Mouse (Mus musculus): ENCODE data around the gene Dera. TPM values are rescaled to one million over a fixed set of nuclear protein-coding genes. Genes with fewer than 3 reads are reported as not detected.

The Dera gene
- polyA plus RNA-seq, 1 experiment from 2014 or later, result 10.6 TPM

- H3K9ac ChIP-seq (ENCODE audit: low read depth, low read length), result no peak overlapping the region
- H3K9me3 ChIP-seq (replicated peaks; ENCODE audit: control insufficient read depth, low read length, poor library complexity, severe bottlenecking), result peaks cover 3% of the 10 kb centered on the region; the same call in 1 of the 2 replicates
- 48% methylated on average over 6 of the region's 6 CpGs for WGBS
- no peaks in the 10 kb centered on the region for H3K27me3 ChIP-seq (ENCODE audit: control insufficient read depth, insufficient read depth, low read depth, low read length)
- no peaks in the 10 kb centered on the region for H3K36me3 ChIP-seq (ENCODE audit: control insufficient read depth, insufficient read depth, low read length)
- H3K4me2 ChIP-seq (ENCODE audit: low read length), result no peak overlapping the region
- H3K4me3 ChIP-seq (ENCODE audit: low read depth, low read length), result no peak overlapping the region
- no peak overlapping the region for H3K27ac ChIP-seq (ENCODE audit: low read length)
- H3K4me1 ChIP-seq (ENCODE audit: control insufficient read depth, insufficient read depth, low read length), result no peaks in the 10 kb centered on the region
- ATAC-seq, result peak; percentile 45; the same call in 1 of the 2 replicates
These were observed 132.9 kb downstream of the Dera start for GRCm38 (mm10) chr6:137887258-137887657.

- Histone ChIP-seq H3K4me1 (ENCODE audit: control insufficient read depth, insufficient read depth, low read length) (no peaks in the 10 kb centered on the region), H3K36me3 (ENCODE audit: control insufficient read depth, insufficient read depth, low read length) (no peaks in the 10 kb centered on the region), H3K9ac (ENCODE audit: low read depth, low read length) (no peak overlapping the region), H3K4me2 (ENCODE audit: low read length) (no peak overlapping the region), H3K27ac (ENCODE audit: low read length) (no peak overlapping the region), H3K27me3 (ENCODE audit: control insufficient read depth, insufficient read depth, low read depth, low read length) (no peaks in the 10 kb centered on the region), H3K4me3 (ENCODE audit: low read depth, low read length) (no peak overlapping the region), H3K9me3 (replicated peaks; ENCODE audit: control insufficient read depth, low read length, poor library complexity, severe bottlenecking) (no peaks in the 10 kb centered on the region)
- ATAC-seq, result no peak
These were observed 143.3 kb downstream of the Dera start for GRCm38 (mm10) chr6:137897671-137898070.

- Histone ChIP-seq H3K36me3 (ENCODE audit: control insufficient read depth, insufficient read depth, low read length) (no peaks in the 10 kb centered on the region), H3K4me1 (ENCODE audit: control insufficient read depth, insufficient read depth, low read length) (no peaks in the 10 kb centered on the region), H3K27ac (ENCODE audit: low read length) (no peak overlapping the region), H3K9ac (ENCODE audit: low read depth, low read length) (no peak overlapping the region), H3K4me3 (ENCODE audit: low read depth, low read length) (no peak overlapping the region), H3K9me3 (replicated peaks; ENCODE audit: control insufficient read depth, low read length, poor library complexity, severe bottlenecking) (no peaks in the 10 kb centered on the region), H3K27me3 (ENCODE audit: control insufficient read depth, insufficient read depth, low read depth, low read length) (no peaks in the 10 kb centered on the region), H3K4me2 (ENCODE audit: low read length) (no peak overlapping the region)
- WGBS, result 89% methylated on average over 5 of the region's 5 CpGs
- no peak for ATAC-seq
These were observed 146.9 kb downstream of the Dera start for GRCm38 (mm10) chr6:137901255-137901654.

Other genes starting within 250 kb of the Dera start
- 24.3 and 26.4 TPM in 2 replicates for gene Eps8, start 99.7 kb upstream of the Dera start, polyA plus RNA-seq (2015; fragmentation: Nextera tagmentation; extraction: Ambion mirVana)
- gene Strap, start 19.5 kb upstream of the Dera start, polyA plus RNA-seq (2015; fragmentation: Nextera tagmentation; extraction: Ambion mirVana), result 161 and 170 TPM in 2 replicates